Mouse (Mus musculus) yolk sac, embryonic 10.5 days (tissue): ENCODE measurements at regions not wholly inside any gene's neighbourhood (a gene's known extent, or its start where the extent isn't known, plus 50 kb on each side); places are given as distances from the start of the nearest gene placed in this dataset.

Experiments used
- DNase-seq: peaks from one replicate; pipeline ENCODE4 v3.0.0-alpha.2; 2017; ENCODE audit warnings: low spot score

GRCm38 (mm10) chr3:115816328-115817160 is 71.1 kb upstream of the Dph5 start:
- no peak for DNase-seq

DNA sequence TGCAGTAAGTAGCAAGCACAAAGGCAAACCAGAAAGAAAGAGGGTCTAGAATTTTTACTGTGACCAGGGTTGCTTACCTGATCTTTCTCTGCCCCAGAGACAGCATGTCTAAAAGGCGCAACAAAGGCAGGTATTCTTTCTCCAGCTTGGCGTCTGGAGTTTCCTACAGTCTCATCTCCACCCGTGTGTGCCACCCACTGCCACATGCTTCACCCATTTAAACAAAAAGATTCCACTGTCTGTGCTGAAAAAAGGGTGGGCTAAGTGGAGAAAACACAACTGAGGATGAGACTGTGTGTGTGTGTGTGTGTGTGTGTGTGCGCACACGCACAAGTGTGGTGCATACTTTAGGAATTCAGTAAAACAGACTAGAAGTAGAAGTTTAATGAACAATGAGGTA is 69.9 kb upstream of the Dph5 start:
- DNase-seq = no peak

DNA sequence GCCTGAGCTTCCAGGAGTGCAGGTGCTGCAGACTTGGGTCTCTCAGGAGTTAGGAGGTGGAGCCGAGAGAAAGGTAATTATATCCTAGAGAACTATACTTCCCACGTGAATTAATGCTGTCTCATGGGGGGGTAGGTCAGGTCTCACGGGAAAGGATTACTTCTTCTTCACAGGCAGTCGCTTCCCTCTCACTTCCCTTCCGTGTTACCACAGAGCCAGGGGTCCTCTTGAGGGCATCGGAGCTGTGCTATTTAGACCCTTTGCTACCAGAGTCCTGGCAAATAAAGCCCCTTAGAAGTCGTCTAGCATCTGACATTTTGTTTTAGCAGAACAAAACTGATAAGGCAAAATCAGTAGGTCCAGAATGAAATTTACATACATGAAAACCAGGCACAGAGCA is 68.9 kb upstream of the Dph5 start:
- DNase-seq = no peak

GRCm38 (mm10) chr3:115819401-115820138 is 68.1 kb upstream of the Dph5 start:
- no peak for DNase-seq

DNA sequence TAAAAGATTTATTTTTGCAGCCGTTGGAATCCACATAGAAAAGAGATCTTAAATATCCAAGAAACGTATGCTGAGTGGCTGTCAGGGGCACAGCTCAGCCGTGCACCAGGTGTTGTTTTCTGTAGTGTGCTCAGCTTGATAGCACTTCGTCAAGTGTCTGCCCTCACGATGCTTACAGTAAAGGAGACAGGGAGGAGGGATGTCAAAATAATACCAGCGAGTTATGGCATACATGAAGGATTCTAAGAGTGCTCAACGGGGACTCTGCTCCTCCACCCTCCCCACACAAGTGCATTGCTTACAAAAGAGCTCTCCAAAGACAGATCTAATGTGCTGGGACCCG is 67.5 kb upstream of the Dph5 start:
- DNase-seq = no peak

GRCm38 (mm10) chr3:115821627-115822026 is 66.0 kb upstream of the Dph5 start:
- DNase-seq = no peak

DNA sequence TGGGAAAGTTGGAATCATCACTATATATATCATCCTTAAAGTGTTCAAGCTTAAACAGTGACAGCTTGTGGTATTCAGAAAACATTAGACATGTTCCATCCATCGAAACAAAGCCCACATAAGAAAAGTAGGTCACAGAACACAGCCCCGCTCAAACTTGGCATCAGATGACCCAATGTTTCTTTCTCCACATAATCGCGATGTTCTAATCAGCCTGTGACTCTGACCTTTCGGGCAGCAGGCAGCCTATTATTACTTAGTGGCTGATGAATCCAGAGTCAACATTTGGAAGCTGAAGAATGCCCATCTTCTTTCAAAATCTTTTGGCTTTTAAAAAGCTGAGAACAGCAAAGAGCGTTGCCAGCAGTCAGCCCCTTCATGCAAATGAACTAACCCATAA is 65.1 kb upstream of the Dph5 start:
- DNase-seq = no peak

- no peak for DNase-seq
Measured at GRCm38 (mm10) chr3:115823741-115824140, 63.9 kb upstream of the Dph5 start.

DNA sequence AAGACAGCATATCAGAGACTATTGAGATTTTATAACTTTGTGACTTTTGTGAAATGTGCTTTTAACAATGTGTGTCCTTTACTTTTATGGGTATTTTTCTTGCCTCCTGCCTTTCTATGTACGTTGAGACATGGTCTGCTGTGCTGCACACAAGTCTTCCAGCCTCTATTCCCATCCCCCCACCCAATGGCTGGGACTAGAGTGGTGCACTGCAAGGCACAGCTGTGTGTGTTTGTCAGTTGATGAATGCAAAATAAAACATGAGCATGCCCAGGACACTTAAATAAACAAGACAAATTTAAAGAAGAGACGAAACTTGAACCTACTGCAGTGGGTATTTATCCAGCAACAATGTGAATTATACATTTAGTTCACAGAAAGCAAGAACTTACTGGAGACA is 62.8 kb upstream of the Dph5 start:
- DNase-seq = no peak

GRCm38 (mm10) chr3:115835381-115835780 is 52.3 kb upstream of the Dph5 start:
- DNase-seq = no peak

GRCm38 (mm10) chr3:115837617-115838216 is 49.9 kb upstream of the Dph5 start:
- DNase-seq = no peak
